Mouse (Mus musculus) G1E (cell line): ENCODE data around the gene Azin2. TPM values are rescaled to one million over a fixed set of nuclear protein-coding genes. Genes with fewer than 3 reads are reported as not detected.

Experiments used
- ATAC-seq: 2 replicates; pipeline ENCODE4 v1.8.0; 2016; ENCODE audit warnings: mild to moderate bottlenecking; ENCODE audit not compliant: insufficient number of reproducible peaks, poor library complexity, low FRiP score, severe bottlenecking; ENCODE audit errors: extremely low read depth
- DNase-seq: peaks from one replicate; pipeline ENCODE4 v3.0.0; 2012; ENCODE audit warnings: low spot score
- H3K27me3 ChIP-seq: 2 replicates; pipeline ENCODE4 v1.6.1; 2012; ENCODE audit warnings: mild to moderate bottlenecking, low read length, inconsistent platforms; ENCODE audit not compliant: insufficient read depth
- H3K36me3 ChIP-seq: replicated peaks from 2 replicates; pipeline ENCODE3; 2012; ENCODE audit warnings: mild to moderate bottlenecking, inconsistent platforms
- H3K4me1 ChIP-seq: 2 replicates; pipeline ENCODE4 v1.6.1; 2012; ENCODE audit warnings: low read depth, low read length, inconsistent platforms, mixed read lengths; ENCODE audit not compliant: insufficient read depth
- H3K4me3 ChIP-seq: 2 replicates; pipeline ENCODE4 v1.5.1; 2012; ENCODE audit warnings: low read depth, mild to moderate bottlenecking, inconsistent platforms, low read length, moderate library complexity, mixed read lengths
- H3K9me3 ChIP-seq: replicated peaks from 2 replicates; pipeline ENCODE4 v1.6.1; 2012; ENCODE audit warnings: inconsistent platforms
- CTCF ChIP-seq: IDR thresholded peaks from 2 replicates; pipeline ENCODE4 v1.5.1; 2012; ENCODE audit warnings: low read depth, low read length, inconsistent platforms, mixed read lengths
- GATA1 ChIP-seq: IDR thresholded peaks from 2 replicates; pipeline ENCODE4 v1.6.1; 2012; ENCODE audit warnings: borderline replicate concordance, low read length, inconsistent platforms, mixed read lengths
- GATA2 ChIP-seq: IDR thresholded peaks from 2 replicates; pipeline ENCODE4 v1.6.1; 2012; ENCODE audit warnings: low read depth, low read length, inconsistent platforms, borderline replicate concordance
- POLR2AphosphoS5 ChIP-seq: IDR thresholded peaks from 2 replicates; pipeline ENCODE4 v1.6.1; 2012; ENCODE audit warnings: low read depth, low read length, inconsistent platforms; ENCODE audit not compliant: insufficient replicate concordance
- TAL1 ChIP-seq: conservative IDR thresholded peaks from 2 replicates; pipeline ENCODE4 v1.6.1; 2012; ENCODE audit warnings: low read depth, low read length, inconsistent platforms, mixed read lengths
- polyA plus RNA-seq: library from polyadenylated mRNA; stranded (reverse); fragments of >175 nt; gene quantifications from 2 replicates; pipeline ENCODE4 v1.2.3, GENCODE M21; 2012
- total RNA-seq, 2 experiments: library from RNA; stranded (forward) in 1 of 2; stranded (reverse) in 1 of 2; fragments of 200-1000 nt in 1 of 2; fragments of >200 nt in 1 of 2; fragmentation: Nextera tagmentation in 1 of 2; gene quantifications; 2 replicates each; pipeline ENCODE4 v1.2.3; 2014 to 2017

The Azin2 gene
- total and polyA plus RNA-seq, 3 experiments, result not detected

DNA sequence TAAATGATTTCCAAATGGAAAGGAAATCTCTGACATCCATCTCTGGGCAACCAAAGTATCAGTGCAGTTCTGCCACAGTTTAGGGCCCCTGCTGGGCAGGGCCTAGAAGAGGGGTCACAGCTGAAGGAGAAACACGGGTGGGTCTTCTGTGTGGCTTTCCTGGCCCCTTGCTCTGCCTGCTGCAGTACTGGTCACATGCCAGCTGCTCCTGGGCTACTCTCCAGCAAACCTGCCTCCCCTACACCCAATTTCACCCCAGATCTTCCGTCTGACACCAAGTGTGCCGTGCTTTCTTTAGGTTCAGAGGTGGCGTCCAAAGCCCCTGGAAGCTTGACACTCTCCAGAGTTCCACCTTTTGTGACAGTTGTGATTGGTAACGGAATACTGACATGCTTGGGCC is 26.6 kb downstream of the Azin2 start:
- Histone ChIP-seq H3K36me3 (no peaks in the 10 kb centered on the region), H3K4me1 (no peaks in the 10 kb centered on the region), H3K9me3 (no peaks in the 10 kb centered on the region), H3K4me3 (no peak overlapping the region), H3K27me3 (peaks cover 39% of the 10 kb centered on the region)
- TF ChIP-seq CTCF (no peak), POLR2AphosphoS5 (no peak), GATA1 (no peak), GATA2 (no peak), TAL1 (no peak)
- DNase-seq, result no peak
- no peak for ATAC-seq

- Histone ChIP-seq H3K4me3 (no peak overlapping the region), H3K36me3 (no peaks in the 10 kb centered on the region), H3K4me1 (no peaks in the 10 kb centered on the region), H3K9me3 (no peaks in the 10 kb centered on the region), H3K27me3 (peaks cover 44% of the 10 kb centered on the region)
- DNase-seq, result no peak
- no peak for TF ChIP-seq GATA1
- no peak for TF ChIP-seq TAL1
- no peak for TF ChIP-seq GATA2
- no peak for TF ChIP-seq POLR2AphosphoS5
- TF ChIP-seq CTCF, result no peak
- ATAC-seq, result no peak
Observed at GRCm38 (mm10) chr4:128932783-128933182, 29.5 kb downstream of the Azin2 start.

- ATAC-seq (no peak), DNase-seq (peak; percentile 24)
- no peaks in the 10 kb centered on the region for H3K36me3 ChIP-seq
- H3K4me3 ChIP-seq, result no peak overlapping the region
- H3K9me3 ChIP-seq, result no peaks in the 10 kb centered on the region
- no peak for TF ChIP-seq GATA1
- no peak for TF ChIP-seq GATA2
- TF ChIP-seq CTCF, result no peak
- TF ChIP-seq POLR2AphosphoS5, result no peak
- TF ChIP-seq TAL1, result no peak
- no peaks in the 10 kb centered on the region for H3K4me1 ChIP-seq
- peaks cover 17% of the 10 kb centered on the region; the same call in 1 of the 2 replicates for H3K27me3 ChIP-seq
Observed at GRCm38 (mm10) chr4:128924841-128925606, 37.2 kb downstream of the Azin2 start.

GRCm38 (mm10) chr4:128923603-128924002 is 38.6 kb downstream of the Azin2 start:
- Histone ChIP-seq H3K27me3 (peaks cover 9% of the 10 kb centered on the region; the same call in 1 of the 2 replicates), H3K4me1 (no peaks in the 10 kb centered on the region), H3K4me3 (no peak overlapping the region), H3K36me3 (no peaks in the 10 kb centered on the region), H3K9me3 (no peaks in the 10 kb centered on the region)
- DNase-seq (no peak), ATAC-seq (no peak)
- TF ChIP-seq GATA2, result no peak
- no peak for TF ChIP-seq POLR2AphosphoS5

DNA sequence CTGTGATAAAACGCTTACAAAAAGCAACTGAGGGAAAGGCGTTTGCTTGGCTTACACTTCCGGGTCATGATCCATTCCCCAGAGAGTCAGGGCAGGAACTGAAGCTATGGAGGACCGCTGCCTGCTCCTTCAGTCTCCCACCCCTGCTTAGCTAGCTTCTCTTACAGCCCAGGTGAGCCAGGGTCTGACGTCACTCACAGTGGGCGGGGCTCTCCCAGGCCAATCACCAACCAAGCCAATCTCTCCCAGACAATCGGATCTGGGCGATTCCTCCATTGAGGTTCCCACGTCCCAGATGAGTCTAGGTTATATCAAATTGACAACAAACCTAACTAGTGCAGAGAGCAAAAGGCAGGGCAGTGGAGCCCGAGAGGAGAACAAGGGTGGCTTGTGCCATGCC is 43.1 kb downstream of the Azin2 start:
- no peaks in the 10 kb centered on the region for H3K9me3 ChIP-seq
- TF ChIP-seq GATA2 (no peak), POLR2AphosphoS5 (no peak), GATA1 (no peak), CTCF (no peak), TAL1 (no peak)
- H3K4me1 ChIP-seq, result no peaks in the 10 kb centered on the region
- no peak overlapping the region for H3K4me3 ChIP-seq
- ATAC-seq (no peak), DNase-seq (no peak)
- no peaks in the 10 kb centered on the region for H3K36me3 ChIP-seq
- H3K27me3 ChIP-seq, result peaks cover 3% of the 10 kb centered on the region; the same call in 1 of the 2 replicates

GRCm38 (mm10) chr4:128918187-128918586 is 44.1 kb downstream of the Azin2 start:
- no peak for DNase-seq
- Histone ChIP-seq H3K36me3 (no peaks in the 10 kb centered on the region), H3K4me3 (no peak overlapping the region), H3K4me1 (no peaks in the 10 kb centered on the region), H3K27me3 (peaks cover 3% of the 10 kb centered on the region; the same call in 1 of the 2 replicates), H3K9me3 (no peaks in the 10 kb centered on the region)
- TF ChIP-seq GATA1 (no peak), GATA2 (no peak), TAL1 (no peak), CTCF (no peak), POLR2AphosphoS5 (no peak)
- ATAC-seq, result no peak

GRCm38 (mm10) chr4:128917756-128918155 is 44.5 kb downstream of the Azin2 start:
- DNase-seq (no peak), ATAC-seq (no peak)
- no peak overlapping the region for H3K4me3 ChIP-seq
- no peaks in the 10 kb centered on the region for H3K36me3 ChIP-seq
- no peak for TF ChIP-seq GATA2
- TF ChIP-seq POLR2AphosphoS5, result no peak
- TF ChIP-seq GATA1, result no peak
- TF ChIP-seq CTCF, result no peak
- no peak for TF ChIP-seq TAL1
- peaks cover 3% of the 10 kb centered on the region; the same call in 1 of the 2 replicates for H3K27me3 ChIP-seq
- H3K9me3 ChIP-seq, result no peaks in the 10 kb centered on the region
- H3K4me1 ChIP-seq, result no peaks in the 10 kb centered on the region
